Mouse (Mus musculus) v-Abl transformed pro-B cells (cell line): ENCODE results near the gene Denr.

Experiments used
- in situ Hi-C, 2 experiments: fragments of 400-800 bp; cut with MboI; formaldehyde crosslinking; loops; one replicate each; pipeline ENCODE4 v1.15.1; 2025; ENCODE audit not compliant: unreplicated experiment in 2 of 2

Denr gene

GRCm38 (mm10) chr5:123906146-123906975 is 614 bp upstream of the Denr start:
- in situ Hi-C loops: loop anchor here (5.0 to 25.0 kb wide), 5 partner anchors 172 to 644 kb away; partner anchors contain the start of genes Wdr66 (in 1 of the 2) and Zcchc8 (in 1 of the 2)

GRCm38 (mm10) chr5:123907631-123907977 is 629 bp downstream of the Denr start:
- in situ Hi-C loops: loop anchor here (5.0 to 25.0 kb wide), 5 partner anchors 173 to 645 kb away; partner anchors contain the start of genes Wdr66 (in 1 of the 2) and Zcchc8 (in 1 of the 2)

GRCm38 (mm10) chr5:123914852-123915251 is 7.9 kb downstream of the Denr start:
- in situ Hi-C loops: loop anchor here in 1 of 2 experiments (5.0 to 25.0 kb wide), 4 partner anchors 203 to 653 kb away; partner anchors contain the start of genes Wdr66 and Zcchc8

- in situ Hi-C loops: loop anchor here in 1 of 2 experiments (25.0 kb wide), 3 partner anchors 210 to 660 kb away; partner anchors contain the start of genes Wdr66 and Zcchc8
Measured at GRCm38 (mm10) chr5:123922112-123922511, 15.1 kb downstream of the Denr start.

GRCm38 (mm10) chr5:123927118-123927517 is 20.1 kb downstream of the Denr start, which contains the start of gene Gm43518:
Gm43518 (plus strand) TSS chr5:123927418.
- in situ Hi-C loops: no loop called here

- in situ Hi-C loops: no loop called here
Measured at GRCm38 (mm10) chr5:123930508-123930989, 23.6 kb downstream of the Denr start, which contains the start of gene Ccdc62. Ccdc62 (plus strand) TSS chr5:123930679.

- in situ Hi-C loops: no loop called here
Measured at GRCm38 (mm10) chr5:123931131-123931530, 24.2 kb downstream of the Denr start.

- in situ Hi-C loops: no loop called here
Measured at GRCm38 (mm10) chr5:123932927-123933326, 26.0 kb downstream of the Denr start.

- in situ Hi-C loops: no loop called here
Measured at GRCm38 (mm10) chr5:123933556-123933955, 26.6 kb downstream of the Denr start.

GRCm38 (mm10) chr5:123933957-123934591 is 27.1 kb downstream of the Denr start:
- in situ Hi-C loops: no loop called here

- in situ Hi-C loops: no loop called here
Measured at GRCm38 (mm10) chr5:123935931-123936330, 29.0 kb downstream of the Denr start.

GRCm38 (mm10) chr5:123938479-123938878 is 31.5 kb downstream of the Denr start:
- in situ Hi-C loops: no loop called here

GRCm38 (mm10) chr5:123946546-123946945 is 39.6 kb downstream of the Denr start:
- in situ Hi-C loops: loop anchor here in 1 of 2 experiments (5.0 kb wide), 2 partner anchors 46 to 136 kb away; no protein-coding TSS in a partner anchor

- in situ Hi-C loops: loop anchor here in 1 of 2 experiments (5.0 kb wide), 2 partner anchors 45 to 135 kb away; no protein-coding TSS in a partner anchor
Measured at GRCm38 (mm10) chr5:123947041-123947761, 40.2 kb downstream of the Denr start.

GRCm38 (mm10) chr5:123952365-123953045 is 45.5 kb downstream of the Denr start:
- in situ Hi-C loops: loop anchor here in 1 of 2 experiments (5.0 to 25.0 kb wide), 2 partner anchors 40 to 135 kb away; partner anchors contain the start of gene Abcb9

GRCm38 (mm10) chr5:123957213-123957612 is 50.2 kb downstream of the Denr start:
- in situ Hi-C loops: loop anchor here in 1 of 2 experiments (25.0 kb wide), 1 partner anchor 130 kb away; the partner anchor contains the start of gene Abcb9

GRCm38 (mm10) chr5:123959018-123959417 is 52.0 kb downstream of the Denr start:
- in situ Hi-C loops: loop anchor here in 1 of 2 experiments (25.0 kb wide), 1 partner anchor 128 kb away; the partner anchor contains the start of gene Abcb9

- in situ Hi-C loops: loop anchor here in 1 of 2 experiments (25.0 kb wide), 1 partner anchor 127 kb away; the partner anchor contains the start of gene Abcb9
Measured at GRCm38 (mm10) chr5:123960129-123960528, 53.2 kb downstream of the Denr start.

GRCm38 (mm10) chr5:123961046-123961445 is 54.1 kb downstream of the Denr start:
- in situ Hi-C loops: loop anchor here in 1 of 2 experiments (25.0 kb wide), 1 partner anchor 126 kb away; the partner anchor contains the start of gene Abcb9
